Mouse (Mus musculus) embryonic facial prominence, embryonic 13.5 days (tissue): ENCODE data around the gene Trpt1. TPM values are rescaled to one million over a fixed set of nuclear protein-coding genes. Genes with fewer than 3 reads are reported as not detected.
A peak's percentile ranks its signal among the peaks of the same experiment; 100 is the strongest.

Experiments
- ATAC-seq: fragments of 200-750 bp; cut with Nextera tagmentation; 2 replicates; pipeline ENCODE4 v1.8.0; 2017; ENCODE audit warnings: low read depth; ENCODE audit not compliant: insufficient number of reproducible peaks, insufficient read depth, low FRiP score, low TSS enrichment
- H3K27ac ChIP-seq: fragments of 300-500 bp; sonication (generic); 2 replicates; pipeline ENCODE4 v1.5.1; 2015; ENCODE audit warnings: moderate library complexity, mild to moderate bottlenecking, inconsistent platforms
- H3K27me3 ChIP-seq: fragments of 300-500 bp; sonication (generic); 2 replicates; pipeline ENCODE4 v1.6.1; 2015; ENCODE audit warnings: mild to moderate bottlenecking, inconsistent platforms
- H3K36me3 ChIP-seq: fragments of 300-500 bp; sonication (generic); 2 replicates; pipeline ENCODE4 v1.6.1; 2015; ENCODE audit warnings: mild to moderate bottlenecking, inconsistent platforms
- H3K4me1 ChIP-seq: fragments of 300-500 bp; sonication (generic); 2 replicates; pipeline ENCODE4 v1.6.1; 2015; ENCODE audit warnings: inconsistent platforms
- H3K4me2 ChIP-seq: fragments of 300-500 bp; sonication (generic); 2 replicates; pipeline ENCODE4 v1.6.1; 2015; ENCODE audit warnings: moderate library complexity, mild to moderate bottlenecking, inconsistent platforms
- H3K4me3 ChIP-seq: fragments of 300-500 bp; sonication (generic); 2 replicates; pipeline ENCODE4 v1.5.1; 2015; ENCODE audit warnings: mild to moderate bottlenecking, inconsistent platforms
- H3K9ac ChIP-seq: fragments of 300-500 bp; sonication (generic); 2 replicates; pipeline ENCODE4 v1.6.1; 2015; ENCODE audit warnings: mild to moderate bottlenecking, inconsistent platforms
- H3K9me3 ChIP-seq: fragments of 300-500 bp; sonication (generic); 2 replicates; pipeline ENCODE4 v1.6.1; 2016; ENCODE audit warnings: inconsistent platforms
- WGBS: fragments of 180-500 bp; shearing (Covaris S2); methylation state at CpG from one replicate; pipeline ENCODE4 v1.1.7; 2015; ENCODE audit warnings: mixed read lengths; 5-methylcytosine and 5-hydroxymethylcytosine counted together
- polyA plus RNA-seq: library from polyadenylated mRNA; unstranded; fragments of >200 nt; fragmentation: Nextera tagmentation; extraction: Ambion mirVana; gene quantifications from 2 replicates; pipeline ENCODE4 v1.2.1, GENCODE M21; 2015

The Trpt1 gene
- polyA plus RNA-seq, 1 experiment from 2014 or later = 12.4 TPM

DNA sequence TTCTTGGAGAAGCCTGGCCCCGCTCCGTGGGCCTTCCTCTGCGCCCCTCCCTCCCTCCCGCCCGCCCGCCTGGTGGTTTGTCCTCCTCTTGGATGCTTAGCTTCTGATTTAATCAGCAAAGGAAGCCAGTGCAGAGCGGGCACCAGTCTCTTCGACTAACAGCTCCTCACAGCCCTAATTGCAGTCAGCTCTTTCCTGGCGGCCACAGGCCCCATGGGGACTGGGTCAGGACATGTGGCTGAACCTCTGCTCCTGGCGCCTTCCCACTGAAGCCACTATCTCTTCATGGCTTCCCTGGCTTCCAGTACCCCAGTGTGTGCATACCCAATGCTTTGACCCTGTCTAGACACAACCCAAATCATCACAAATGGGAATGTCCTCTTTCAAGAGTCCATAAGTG lies 39.5 kb upstream of the Trpt1 start:
- H3K36me3 ChIP-seq = peaks cover 75% of the 10 kb centered on the region
- no peak overlapping the region for H3K9ac ChIP-seq
- no peaks in the 10 kb centered on the region for H3K27me3 ChIP-seq
- 83% methylated on average over 10 of the region's 10 CpGs for WGBS
- H3K9me3 ChIP-seq = no peaks in the 10 kb centered on the region
- ATAC-seq = no peak
- H3K27ac ChIP-seq = no peak overlapping the region
- H3K4me3 ChIP-seq = no peak overlapping the region
- H3K4me2 ChIP-seq = no peak overlapping the region
- peaks cover 14% of the 10 kb centered on the region for H3K4me1 ChIP-seq

DNA sequence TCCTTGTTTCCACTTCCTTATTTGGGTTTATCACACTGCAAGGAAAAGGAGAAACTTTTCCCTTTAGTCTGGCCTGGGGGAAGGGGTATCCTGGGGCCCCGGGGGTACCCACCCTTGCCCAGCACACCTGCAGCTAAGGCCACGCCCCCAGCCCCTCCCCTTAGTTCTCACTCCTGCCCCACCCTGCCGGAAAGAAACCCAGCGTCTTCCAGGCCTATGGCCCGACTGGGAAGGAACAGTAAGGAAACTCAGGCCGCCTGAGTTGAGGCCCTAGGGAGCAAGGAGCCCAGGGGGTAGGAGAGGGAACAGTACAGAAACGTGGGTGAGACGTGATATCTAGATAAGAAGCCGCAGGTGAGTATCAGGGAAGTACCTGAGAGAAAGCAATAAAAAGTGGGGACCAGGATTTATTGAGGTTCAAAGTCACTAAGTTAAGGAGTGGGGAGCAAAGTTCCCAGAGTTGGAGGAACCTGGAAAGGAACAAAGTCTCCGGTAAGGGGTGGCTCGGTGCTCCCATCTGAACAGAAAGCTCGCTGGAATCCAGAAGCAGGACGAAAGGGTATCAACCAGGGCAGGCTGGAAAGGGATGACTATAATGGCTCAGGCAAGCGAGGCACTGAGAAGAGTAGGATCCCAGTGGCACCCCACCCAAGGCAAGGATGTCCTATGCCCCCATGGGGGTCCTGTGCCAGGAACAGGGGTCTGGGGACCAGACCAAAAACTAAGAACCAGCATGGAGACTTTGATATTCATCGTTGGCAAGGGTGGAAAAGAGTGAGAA lies 27.2 kb upstream of the Trpt1 start:
- peaks cover 50% of the 10 kb centered on the region for H3K4me1 ChIP-seq
- ATAC-seq = no peak
- no peaks in the 10 kb centered on the region for H3K27me3 ChIP-seq
- H3K36me3 ChIP-seq = peaks cover 32% of the 10 kb centered on the region
- H3K27ac ChIP-seq = peak overlapping the region; percentile 57; the same call in 1 of the 2 replicates
- H3K4me3 ChIP-seq = peak overlapping the region; percentile 69
- H3K9ac ChIP-seq = peak overlapping the region; percentile 81
- H3K9me3 ChIP-seq = no peaks in the 10 kb centered on the region
- 10% methylated on average over 15 of the region's 15 CpGs for WGBS
- peak overlapping the region; percentile 83 for H3K4me2 ChIP-seq

DNA sequence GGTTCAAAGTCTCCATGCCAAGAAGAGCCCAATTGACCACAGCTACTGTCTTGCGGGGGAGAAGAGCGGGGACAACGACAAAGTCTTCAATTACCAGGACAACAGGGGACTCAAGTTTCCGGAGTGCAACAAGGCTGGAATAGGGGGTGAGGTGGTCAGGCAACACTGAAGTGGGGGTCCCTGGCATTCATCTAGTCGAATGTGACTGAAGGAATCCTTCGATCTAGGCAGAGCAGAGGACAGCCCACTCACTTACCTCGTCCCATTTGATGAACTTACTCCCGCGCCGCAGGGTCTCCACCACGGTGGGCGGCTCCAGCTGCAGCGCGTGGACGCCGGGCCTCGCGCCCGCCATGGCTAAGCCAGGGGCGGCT lies 26.7 kb upstream of the Trpt1 start:
- WGBS = under 1% methylated on average over 20 of the region's 20 CpGs
- peak overlapping the region; percentile 57 for H3K27ac ChIP-seq

DNA sequence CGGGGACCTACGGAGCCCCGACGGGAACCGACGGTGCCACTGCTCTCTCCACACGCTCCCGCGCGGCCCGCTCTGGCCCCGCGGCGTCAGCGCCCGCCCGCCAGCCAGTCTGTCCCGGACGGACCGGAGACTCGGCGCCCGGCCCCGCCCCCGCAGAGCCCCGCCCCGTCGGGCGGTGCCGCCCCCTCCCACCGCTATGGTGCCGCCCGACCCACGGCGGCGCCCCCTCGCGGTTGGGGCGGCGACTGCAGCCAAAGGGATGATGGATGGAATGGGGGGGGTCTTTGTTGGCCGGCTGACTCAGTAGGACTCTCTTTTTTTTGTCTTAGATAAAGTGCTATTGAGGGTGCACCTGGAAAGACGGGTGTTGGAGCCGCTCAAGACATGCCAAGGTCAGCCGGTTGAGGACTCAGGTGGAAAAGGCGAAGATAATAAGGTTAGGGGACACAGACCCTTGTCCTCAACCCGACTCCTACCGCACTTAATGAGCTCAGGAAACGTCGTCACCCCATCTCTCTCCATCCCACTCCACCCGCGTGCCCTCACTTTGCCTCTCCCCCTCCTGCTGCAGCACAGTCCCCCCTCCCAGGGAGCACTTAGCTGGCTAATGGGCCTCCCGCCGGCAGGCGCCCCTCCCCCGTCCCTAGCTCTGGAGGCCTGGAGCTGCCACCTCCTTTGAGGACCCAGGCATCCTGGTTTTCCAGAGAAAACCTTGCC lies 26.1 kb upstream of the Trpt1 start:
- WGBS = under 1% methylated on average over 52 of the region's 55 CpGs
- Histone ChIP-seq H3K36me3 (peaks cover 23% of the 10 kb centered on the region), H3K4me3 (peak overlapping the region; percentile 69), H3K9ac (peak overlapping the region; percentile 81), H3K27ac (peak overlapping the region; percentile 57), H3K4me2 (peak overlapping the region; percentile 83), H3K9me3 (no peaks in the 10 kb centered on the region), H3K4me1 (peaks cover 55% of the 10 kb centered on the region), H3K27me3 (no peaks in the 10 kb centered on the region)
- ATAC-seq = peak; percentile 46

More for the DNA sequence above, 26.7 kb upstream of the Trpt1 start:
- Histone ChIP-seq H3K36me3 (peaks cover 29% of the 10 kb centered on the region), H3K9me3 (no peaks in the 10 kb centered on the region), H3K4me1 (peaks cover 55% of the 10 kb centered on the region), H3K4me3 (peak overlapping the region; percentile 69), H3K27me3 (no peaks in the 10 kb centered on the region), H3K4me2 (peak overlapping the region; percentile 83), H3K9ac (peak overlapping the region; percentile 81)
- peak; percentile 10; the same call in 1 of the 2 replicates for ATAC-seq

DNA sequence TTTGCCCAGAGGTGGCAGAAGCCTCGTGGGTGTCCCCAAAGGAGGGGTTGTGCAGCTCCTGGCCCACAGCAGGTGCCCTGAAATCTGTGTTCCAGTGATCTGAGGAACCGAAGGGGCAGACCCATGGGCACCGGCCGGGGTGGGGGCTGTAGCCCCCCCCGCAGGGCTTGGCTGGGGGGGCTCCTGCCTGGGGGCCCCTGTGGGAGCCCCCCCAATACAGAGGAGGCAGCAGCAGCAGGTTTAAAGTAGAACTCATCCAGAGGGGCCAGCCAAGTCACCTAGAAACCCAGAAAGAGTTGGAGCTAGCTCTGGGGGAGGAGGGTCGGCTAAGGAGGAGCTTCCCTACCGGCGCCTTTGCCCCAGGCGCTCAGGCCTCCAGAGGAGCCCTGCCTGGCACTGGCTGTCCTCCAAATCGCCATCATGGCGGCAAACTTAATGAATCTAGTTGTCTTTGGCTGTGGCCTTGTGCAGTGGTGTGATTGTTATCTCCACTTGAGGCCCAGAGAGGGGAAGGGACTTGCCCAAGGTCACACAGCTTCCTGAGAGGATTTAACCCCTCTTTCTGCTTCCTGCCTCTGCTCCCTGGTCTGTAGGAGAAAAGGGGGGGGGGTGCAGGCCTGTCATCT lies 25.4 kb upstream of the Trpt1 start:
- Histone ChIP-seq H3K9me3 (no peaks in the 10 kb centered on the region), H3K4me2 (peak overlapping the region; percentile 83), H3K27ac (no peak overlapping the region), H3K9ac (peak overlapping the region; percentile 81; the same call in 1 of the 2 replicates), H3K4me3 (peak overlapping the region; percentile 69), H3K4me1 (peaks cover 55% of the 10 kb centered on the region), H3K27me3 (no peaks in the 10 kb centered on the region), H3K36me3 (peaks cover 16% of the 10 kb centered on the region)
- no peak for ATAC-seq
- 18% methylated on average over 11 of the region's 11 CpGs for WGBS

DNA sequence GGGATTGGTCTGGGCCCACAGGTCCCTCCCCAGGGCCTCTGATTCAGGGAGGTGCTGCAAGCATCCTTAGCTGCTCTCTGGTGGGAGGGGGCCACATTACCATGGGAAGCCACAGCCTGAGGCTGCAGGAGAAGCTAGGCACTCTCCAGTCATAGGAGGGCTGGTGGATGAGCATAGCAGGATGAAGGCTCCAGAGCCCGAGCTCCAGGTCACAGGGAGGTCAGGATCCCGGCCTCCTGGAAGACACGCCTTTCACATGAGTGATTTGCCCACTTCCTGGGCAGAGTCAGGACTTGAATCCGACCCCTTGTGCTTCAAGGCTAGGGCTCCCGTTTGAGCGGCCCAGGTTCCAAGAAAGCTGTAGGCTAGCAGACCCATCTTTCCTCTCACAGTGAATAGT lies 24.3 kb upstream of the Trpt1 start:
- ATAC-seq = no peak
- peak overlapping the region; percentile 41; the same call in 1 of the 2 replicates for H3K9ac ChIP-seq
- no peak overlapping the region for H3K4me2 ChIP-seq
- H3K9me3 ChIP-seq = no peaks in the 10 kb centered on the region
- H3K27ac ChIP-seq = peak overlapping the region; percentile 11; the same call in 1 of the 2 replicates
- WGBS = 24% methylated on average over 6 of the region's 6 CpGs
- H3K27me3 ChIP-seq = no peaks in the 10 kb centered on the region
- H3K36me3 ChIP-seq = peaks cover 7% of the 10 kb centered on the region; the same call in 1 of the 2 replicates
- H3K4me1 ChIP-seq = peaks cover 65% of the 10 kb centered on the region
- H3K4me3 ChIP-seq = no peak overlapping the region

DNA sequence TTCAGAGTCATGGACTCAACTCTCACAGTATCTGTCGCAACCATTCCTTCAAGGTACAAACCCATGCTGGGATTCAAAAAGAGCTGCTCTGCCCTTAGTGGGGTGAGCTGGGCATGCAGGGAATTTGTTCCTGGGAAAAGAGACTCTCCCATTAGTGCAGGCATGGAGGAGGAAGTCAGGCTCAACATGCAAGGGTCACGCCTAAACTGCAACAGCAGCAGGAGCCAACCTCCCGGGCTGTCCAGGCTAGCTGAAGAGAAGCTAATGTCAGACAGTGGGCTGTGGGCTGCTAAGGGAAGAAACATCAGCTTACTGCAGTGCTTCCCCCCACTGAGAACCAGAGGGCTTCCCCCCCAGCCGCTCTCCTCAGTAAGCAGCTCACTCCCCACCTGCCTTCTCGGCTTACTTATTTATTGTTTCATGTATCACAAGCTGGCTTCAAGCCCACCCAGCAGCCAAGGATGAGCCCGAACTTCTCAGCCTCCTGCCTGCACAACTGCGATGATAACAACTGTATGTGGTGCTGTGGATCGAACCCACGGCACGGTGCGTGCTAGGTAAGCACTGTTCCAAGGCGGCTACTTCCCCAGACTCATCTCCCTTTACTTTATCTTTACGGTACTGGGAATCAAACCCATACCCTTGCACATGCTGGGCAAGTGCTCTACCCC lies 23.5 kb upstream of the Trpt1 start:
- 76% methylated on average over 13 of the region's 13 CpGs for WGBS
- ATAC-seq = no peak

DNA sequence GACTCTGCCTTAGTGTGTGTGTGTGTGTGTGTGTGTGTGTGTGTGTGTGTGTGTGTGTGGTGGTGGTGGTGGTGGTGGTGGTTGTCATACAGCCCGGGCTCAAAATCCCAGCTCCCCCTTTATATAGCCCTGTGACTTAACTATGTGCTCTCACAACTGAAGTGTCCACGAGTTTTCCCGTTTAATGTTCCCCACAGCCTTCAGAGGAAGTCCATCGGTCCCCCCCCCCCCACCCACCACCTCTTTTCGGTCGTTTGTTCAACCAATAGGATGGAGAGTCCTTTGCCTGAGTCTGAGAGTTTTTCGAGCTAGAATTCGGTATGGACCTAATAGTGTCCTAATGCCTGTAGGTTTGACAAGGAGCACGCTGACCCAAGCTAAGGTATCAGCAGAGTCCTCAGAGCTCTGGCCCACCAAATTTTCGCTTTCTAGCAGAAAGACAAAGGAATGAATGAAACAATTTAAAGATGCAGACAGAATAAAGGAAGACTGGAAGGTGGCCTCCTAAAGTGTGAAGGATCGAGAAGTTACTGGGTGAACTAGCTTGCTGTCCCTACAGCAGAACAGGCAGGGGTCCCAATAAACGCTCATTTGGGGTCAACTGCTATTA lies 22.2 kb upstream of the Trpt1 start:
- WGBS = 37% methylated on average over 12 of the region's 12 CpGs
- peaks cover 72% of the 10 kb centered on the region for H3K4me1 ChIP-seq
- peak overlapping the region; percentile 83 for H3K9ac ChIP-seq
- H3K27me3 ChIP-seq = no peaks in the 10 kb centered on the region
- H3K4me3 ChIP-seq = peak overlapping the region; percentile 72
- ATAC-seq = no peak
- no peaks in the 10 kb centered on the region for H3K9me3 ChIP-seq
- H3K27ac ChIP-seq = peak overlapping the region; percentile 60
- H3K4me2 ChIP-seq = peak overlapping the region; percentile 90
- H3K36me3 ChIP-seq = peaks cover 21% of the 10 kb centered on the region

More for the DNA sequence above, 23.5 kb upstream of the Trpt1 start:
- Histone ChIP-seq H3K4me2 (no peak overlapping the region), H3K9me3 (no peaks in the 10 kb centered on the region), H3K4me3 (no peak overlapping the region), H3K4me1 (peaks cover 71% of the 10 kb centered on the region), H3K36me3 (peaks cover 7% of the 10 kb centered on the region), H3K9ac (no peak overlapping the region), H3K27ac (no peak overlapping the region), H3K27me3 (no peaks in the 10 kb centered on the region)

DNA sequence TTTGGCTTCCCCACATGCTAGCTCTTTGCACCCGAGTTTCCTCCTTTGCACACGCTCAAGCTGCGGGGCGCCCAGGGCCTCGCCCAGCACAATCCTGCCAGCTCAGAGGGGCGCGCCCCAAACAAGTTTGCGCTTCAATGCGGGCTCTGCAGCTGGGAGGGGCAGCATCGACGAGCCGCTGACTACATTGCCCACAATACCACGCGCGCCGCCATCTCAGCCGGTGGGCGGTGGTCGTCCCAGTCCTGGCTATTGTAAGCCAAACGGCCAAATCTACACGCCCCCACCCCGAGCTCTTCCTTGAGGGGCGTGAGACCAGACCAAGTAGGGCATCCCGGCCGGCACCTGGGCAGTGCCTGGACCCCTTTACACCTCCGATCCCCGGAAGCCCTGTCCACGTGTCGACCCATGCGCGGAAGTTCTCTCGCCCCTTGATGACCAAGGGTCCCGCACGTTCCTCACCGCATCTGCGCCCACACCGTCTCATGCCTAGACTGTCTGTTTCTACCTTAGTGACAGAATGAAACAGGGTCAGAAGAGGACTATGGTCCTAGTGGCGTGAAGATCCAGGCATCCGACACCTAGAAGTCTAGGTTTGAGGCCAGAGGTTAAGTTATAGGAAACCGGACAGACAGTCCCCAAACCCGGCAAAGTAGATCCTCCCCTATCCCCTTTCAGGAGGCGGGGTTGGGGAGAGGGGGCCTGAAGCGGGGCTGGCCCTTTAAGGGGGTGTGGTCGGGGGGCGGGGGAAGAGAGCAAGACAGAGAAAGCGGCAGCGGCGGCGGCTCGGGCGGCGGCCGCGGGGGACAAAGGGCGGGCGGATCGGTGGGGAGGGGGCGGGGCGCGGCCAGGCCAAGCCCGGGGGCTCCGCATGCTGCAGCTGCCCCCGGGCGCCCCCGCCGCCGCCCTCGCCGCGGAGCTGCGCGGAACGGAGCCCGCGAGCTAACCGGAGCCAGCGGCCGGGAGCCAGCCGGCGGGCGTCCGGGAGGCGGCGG lies 21.4 kb upstream of the Trpt1 start, which contains the start of gene Ppp1r14b:
Gene Ppp1r14b, plus strand, starts transcription at position 758 of the 995 bp plus-strand sequence.
- Histone ChIP-seq H3K4me1 (peaks cover 73% of the 10 kb centered on the region), H3K27me3 (no peaks in the 10 kb centered on the region), H3K4me3 (peak within 1 kb of the TSS; percentile 72), H3K4me2 (peak within 1 kb of the TSS; percentile 90), H3K9me3 (no peaks in the 10 kb centered on the region), H3K36me3 (peaks cover 23% of the 10 kb centered on the region), H3K27ac (peak within 1 kb of the TSS; percentile 89), H3K9ac (peak within 1 kb of the TSS; percentile 83)
- ATAC-seq = peak; percentile 63
- WGBS = under 1% methylated on average over 82 of the region's 84 CpGs
